Mouse (Mus musculus): ENCODE data around the gene Spaca9. TPM values are rescaled to one million over a fixed set of nuclear protein-coding genes. Genes with fewer than 3 reads are reported as not detected.

Spaca9 gene
- total RNA-seq (2021): not detected
- polyA plus RNA-seq (2012; rRNA removed): 0.50 and 1.7 TPM in 2 replicates
- long read RNA-seq: 0 reads

GRCm38 (mm10) chr2:28699361-28700335, at the start of gene Spaca9, which contains the start of gene Ak8:
Spaca9 (minus strand) TSS chr2:28699727.
Ak8 (plus strand) TSS chr2:28700164.
- Histone ChIP-seq H3K4me1 (ENCODE audit: control insufficient read depth, insufficient read depth, low read length) (no peaks in the 10 kb centered on the region), H3K27ac (no peak within 1 kb of the TSS), H3K36me3 (ENCODE audit: control insufficient read depth, insufficient read depth, low read length) (no peaks in the 10 kb centered on the region), H3K27me3 (ENCODE audit: control insufficient read depth, insufficient read depth, low read length) (no peaks in the 10 kb centered on the region), H3K4me3 (peak within 1 kb of the TSS; percentile 66), H3K79me2 (replicated peaks; ENCODE audit: control insufficient read depth, insufficient read depth, low read length) (no peaks in the 10 kb centered on the region), H3K9ac (ENCODE audit: low read depth, low read length) (peak within 1 kb of the TSS; percentile 60)
- no peak for TF ChIP-seq CTCF (IDR thresholded peaks at IDR 0.05)
- TF ChIP-seq EP300 (IDR thresholded peaks at IDR 0.05; ENCODE audit: insufficient read depth, low read depth, low read length): no peak
- no peak for TF ChIP-seq POLR2A (IDR thresholded peaks at IDR 0.05; ENCODE audit: insufficient read depth, low read depth, low read length)
- WGBS: under 1% methylated on average over 53 of the region's 53 CpGs
- intact Hi-C loops (cut with DNase I): no loop called here
- DNase-seq: peak; percentile 77 to 81

GRCm38 (mm10) chr2:28747705-28748104, 48.2 kb upstream of the Spaca9 start:
- intact Hi-C loops (cut with DNase I): no loop called here
- TF ChIP-seq POLR2A (IDR thresholded peaks at IDR 0.05; ENCODE audit: insufficient read depth, low read depth, low read length) (no peak), EP300 (IDR thresholded peaks at IDR 0.05; ENCODE audit: insufficient read depth, low read depth, low read length) (no peak), CTCF (IDR thresholded peaks at IDR 0.05) (no peak)
- no peak for DNase-seq
- no peak overlapping the region for H3K9ac ChIP-seq (ENCODE audit: low read depth, low read length)
- peaks cover 2% of the 10 kb centered on the region; the same call in 1 of the 2 replicates for H3K27me3 ChIP-seq (ENCODE audit: control insufficient read depth, insufficient read depth, low read length)
- no peak overlapping the region for H3K27ac ChIP-seq
- 82% methylated on average over 2 of the region's 2 CpGs for WGBS
- H3K4me3 ChIP-seq: no peak overlapping the region
- no peaks in the 10 kb centered on the region for H3K79me2 ChIP-seq (replicated peaks; ENCODE audit: control insufficient read depth, insufficient read depth, low read length)
- no peaks in the 10 kb centered on the region for H3K4me1 ChIP-seq (ENCODE audit: control insufficient read depth, insufficient read depth, low read length)
- no peaks in the 10 kb centered on the region for H3K36me3 ChIP-seq (ENCODE audit: control insufficient read depth, insufficient read depth, low read length)

GRCm38 (mm10) chr2:28746682-28747332, 47.3 kb upstream of the Spaca9 start:
- WGBS: 72% methylated on average over 15 of the region's 15 CpGs
- no peak overlapping the region for H3K27ac ChIP-seq
- DNase-seq: no peak
- no peak overlapping the region for H3K9ac ChIP-seq (ENCODE audit: low read depth, low read length)
- peaks cover 2% of the 10 kb centered on the region; the same call in 1 of the 2 replicates for H3K27me3 ChIP-seq (ENCODE audit: control insufficient read depth, insufficient read depth, low read length)
- no peaks in the 10 kb centered on the region for H3K36me3 ChIP-seq (ENCODE audit: control insufficient read depth, insufficient read depth, low read length)
- no peak overlapping the region for H3K4me3 ChIP-seq
- H3K4me1 ChIP-seq (ENCODE audit: control insufficient read depth, insufficient read depth, low read length): no peaks in the 10 kb centered on the region
- intact Hi-C loops (cut with DNase I): no loop called here
- H3K79me2 ChIP-seq (replicated peaks; ENCODE audit: control insufficient read depth, insufficient read depth, low read length): no peaks in the 10 kb centered on the region
- TF ChIP-seq POLR2A (IDR thresholded peaks at IDR 0.05; ENCODE audit: insufficient read depth, low read depth, low read length) (no peak), CTCF (IDR thresholded peaks at IDR 0.05) (no peak), EP300 (IDR thresholded peaks at IDR 0.05; ENCODE audit: insufficient read depth, low read depth, low read length) (no peak)

GRCm38 (mm10) chr2:28742701-28743100, 43.2 kb upstream of the Spaca9 start:
- Histone ChIP-seq H3K79me2 (replicated peaks; ENCODE audit: control insufficient read depth, insufficient read depth, low read length) (no peaks in the 10 kb centered on the region), H3K27ac (no peak overlapping the region), H3K27me3 (ENCODE audit: control insufficient read depth, insufficient read depth, low read length) (no peaks in the 10 kb centered on the region), H3K4me3 (no peak overlapping the region), H3K4me1 (ENCODE audit: control insufficient read depth, insufficient read depth, low read length) (no peaks in the 10 kb centered on the region), H3K36me3 (ENCODE audit: control insufficient read depth, insufficient read depth, low read length) (no peaks in the 10 kb centered on the region), H3K9ac (ENCODE audit: low read depth, low read length) (no peak overlapping the region)
- intact Hi-C loops (cut with DNase I): no loop called here
- DNase-seq: no peak
- TF ChIP-seq POLR2A (IDR thresholded peaks at IDR 0.05; ENCODE audit: insufficient read depth, low read depth, low read length): no peak
- no peak for TF ChIP-seq EP300 (IDR thresholded peaks at IDR 0.05; ENCODE audit: insufficient read depth, low read depth, low read length)
- no peak for TF ChIP-seq CTCF (IDR thresholded peaks at IDR 0.05)
- 65% methylated on average over 8 of the region's 8 CpGs for WGBS

GRCm38 (mm10) chr2:28740159-28740558, 40.6 kb upstream of the Spaca9 start:
- no peaks in the 10 kb centered on the region for H3K36me3 ChIP-seq (ENCODE audit: control insufficient read depth, insufficient read depth, low read length)
- no peak overlapping the region for H3K4me3 ChIP-seq
- H3K79me2 ChIP-seq (replicated peaks; ENCODE audit: control insufficient read depth, insufficient read depth, low read length): no peaks in the 10 kb centered on the region
- no peak overlapping the region for H3K27ac ChIP-seq
- no peak overlapping the region for H3K9ac ChIP-seq (ENCODE audit: low read depth, low read length)
- 73% methylated on average over 5 of the region's 5 CpGs for WGBS
- TF ChIP-seq EP300 (IDR thresholded peaks at IDR 0.05; ENCODE audit: insufficient read depth, low read depth, low read length) (no peak), POLR2A (IDR thresholded peaks at IDR 0.05; ENCODE audit: insufficient read depth, low read depth, low read length) (no peak), CTCF (IDR thresholded peaks at IDR 0.05) (no peak)
- H3K4me1 ChIP-seq (ENCODE audit: control insufficient read depth, insufficient read depth, low read length): no peaks in the 10 kb centered on the region
- intact Hi-C loops (cut with DNase I): no loop called here
- DNase-seq: no peak
- H3K27me3 ChIP-seq (ENCODE audit: control insufficient read depth, insufficient read depth, low read length): no peaks in the 10 kb centered on the region

Measured in heart, adult 2 months (tissue).